In genomic region chr3:144717835-144718234, GRCm38 (mm10) we compare ENCODE assay signal across 9 mouse cellular contexts. TPM values are rescaled to one million over a fixed set of nuclear protein-coding genes. Genes with fewer than 3 reads are reported as not detected.
A peak's percentile ranks its signal among the peaks of the same experiment; 100 is the strongest.
DNase-seq lines count a peak whose midpoint lies in the region; ATAC-seq and TF ChIP-seq lines count a peak whose summit lies in the region.
"Had no signal": no experiment of that assay in that cellular context is flagged by ENCODE, and none has a peak within 500 bp of the region (broad histone marks: within the 10 kb centered on the region; RNA-seq: fewer than 3 reads in every experiment).

No protein-coding gene starts in this region.

- H3K27me3 ChIP-seq in kidney, embryonic 16.5 days (ENCODE audit: insufficient read depth, low read length): no peaks in the 10 kb centered on the region
- H3K27me3 ChIP-seq in heart, postnatal 0 days (ENCODE audit: control insufficient read depth, insufficient read depth, low read length): no peaks in the 10 kb centered on the region

- H3K27ac ChIP-seq in kidney, embryonic 16.5 days (ENCODE audit: low read length): no peak overlapping the region
- peak overlapping the region; percentile 88 for H3K27ac ChIP-seq in brown adipose tissue, adult 24 weeks (replicated peaks; ENCODE audit: low read depth, low read length)
- H3K27ac ChIP-seq in heart, postnatal 0 days (ENCODE audit: low read depth): no peak overlapping the region
- H3K27ac ChIP-seq in macrophage: peak overlapping the region; percentile 99; the same call in 1 of the 2 replicates

- no peak for ATAC-seq in kidney, embryonic 16.5 days (ENCODE audit: low FRiP score, low TSS enrichment)
- no peak for ATAC-seq in heart, postnatal 0 days (ENCODE audit: insufficient read depth, low read depth)

- TF ChIP-seq CTCF in heart, postnatal 0 days (IDR thresholded peaks at IDR 0.05; ENCODE audit: low read depth): no peak

- no peaks in the 10 kb centered on the region for H3K36me3 ChIP-seq in kidney, embryonic 16.5 days (ENCODE audit: insufficient read depth, low read length)
- H3K36me3 ChIP-seq in heart, postnatal 0 days (replicated peaks; ENCODE audit: control insufficient read depth, insufficient read depth, low read length): 0 out of 2 replicates have a peak, but pooled peaks cover 3% of the 10 kb centered on the region
- H3K36me3 ChIP-seq in macrophage (ENCODE audit: inconsistent target): peaks cover 14% of the 10 kb centered on the region; the same call in 1 of the 2 replicates

- peaks cover 36% of the 10 kb centered on the region for H3K4me1 ChIP-seq in kidney, embryonic 16.5 days (ENCODE audit: insufficient read depth, low read length)
- peaks cover 15% of the 10 kb centered on the region; the same call in 1 of the 2 replicates for H3K4me1 ChIP-seq in brown adipose tissue, adult 24 weeks (ENCODE audit: control insufficient read depth, insufficient read depth, insufficient read length, low read length)
- peaks cover 45% of the 10 kb centered on the region for H3K4me1 ChIP-seq in heart, postnatal 0 days (ENCODE audit: control insufficient read depth, insufficient read depth)

- H3K9ac ChIP-seq in kidney, embryonic 16.5 days (replicated peaks; ENCODE audit: low read length): no peak overlapping the region
- 0 out of 2 replicates have a peak overlapping the region, but pooled peaks have one; percentile 34 for H3K9ac ChIP-seq in heart, postnatal 0 days (replicated peaks; ENCODE audit: low read depth, low read length)

- peak overlapping the region; percentile 27 for H3K4me2 ChIP-seq in kidney, embryonic 16.5 days (replicated peaks; ENCODE audit: low read depth, low read length)
- H3K4me2 ChIP-seq in heart, postnatal 0 days (ENCODE audit: low read depth, low read length): peak overlapping the region; percentile 79

- peaks cover 63% of the 10 kb centered on the region for H3K79me2 ChIP-seq in macrophage (ENCODE audit: inconsistent target)

- 85% methylated on average over 6 of the region's 6 CpGs for WGBS in kidney, embryonic 16.5 days
- WGBS in heart, postnatal 0 days: 48% methylated on average over 6 of the region's 6 CpGs
- 96% methylated on average over 6 of the region's 6 CpGs for WGBS in macrophage (ENCODE audit: missing documents)

- no peak for DNase-seq in kidney, postnatal 25 days
- no peak for DNase-seq in heart, postnatal 0 days (ENCODE audit: low spot score)
- DNase-seq in spleen, postnatal 36 days (ENCODE audit: low spot score in 2 of 2): no peak
- DNase-seq in cerebellum, postnatal 36 days: no peak
- DNase-seq in thymus, postnatal 14 days: no peak
- DNase-seq: cerebellum, adult 11-12 months had no signal

- TF ChIP-seq EP300 in heart, postnatal 0 days (IDR thresholded peaks at IDR 0.05; ENCODE audit: low read depth): no peak

- H3K9me3 ChIP-seq in kidney, embryonic 16.5 days (ENCODE audit: low read length): no peaks in the 10 kb centered on the region
- no peaks in the 10 kb centered on the region for H3K9me3 ChIP-seq in heart, postnatal 0 days (replicated peaks; ENCODE audit: control insufficient read depth, low read length)

- 0 out of 2 replicates have a peak overlapping the region, but pooled peaks have one; percentile 5 for H3K4me3 ChIP-seq in kidney, embryonic 16.5 days (ENCODE audit: low read length)
- peak overlapping the region; percentile 55 for H3K4me3 ChIP-seq in brown adipose tissue, adult 24 weeks (ENCODE audit: insufficient read depth, low read depth, low read length)
- peak overlapping the region; percentile 28; the same call in 1 of the 2 replicates for H3K4me3 ChIP-seq in heart, postnatal 0 days (ENCODE audit: low read depth, low read length)
- peak overlapping the region; percentile 84 for H3K4me3 ChIP-seq in macrophage (ENCODE audit: inconsistent target)

RNA-seq across cellular contexts. Expression of gene Sh3glb1, which starts 2.3 kb away (rescaled TPM):
- polyA plus RNA-seq in kidney, embryonic 16.5 days (2015; fragmentation: Nextera tagmentation; extraction: Ambion mirVana): 87.8 and 94.9 TPM in 2 replicates
- 539 and 866 TPM in 2 replicates for polyA plus RNA-seq in brown adipose tissue, adult 24 weeks (2012; ENCODE audit: insufficient read depth, insufficient read length, missing spikeins)
- total RNA-seq in heart, postnatal 0 days (2014; rRNA removed; ENCODE audit: low replicate concordance): 94.8 and 139 TPM in 2 replicates
- 231 and 235 TPM in 2 replicates for polyA plus RNA-seq in heart, postnatal 0 days (2015; fragmentation: Nextera tagmentation; extraction: Ambion mirVana)
- total RNA-seq in macrophage (2018; cell fraction: chromatin; rRNA removed): 100 to 1,000 TPM in 9 of 26 experiments, 10 to 100 TPM in 17; 50.8 to 138 (median 89.0) TPM
- total RNA-seq in macrophage (2018; cell fraction: cytosol; rRNA removed): 100 to 1,000 TPM; 324 to 512 (median 380) TPM
- 100 to 1,000 TPM in 21 of 26 experiments, 10 to 100 TPM in 5; 77.4 to 176 (median 127) TPM for total RNA-seq in macrophage (2018; cell fraction: nucleus; rRNA removed)
- 204 to 482 TPM (median 327 TPM) in 3 replicates for polyA plus RNA-seq in macrophage (2018)

RNA-seq across cellular contexts. Expression of gene Clca3a1, which starts 42.9 kb away (rescaled TPM):
- polyA plus RNA-seq in kidney, embryonic 16.5 days (2015; fragmentation: Nextera tagmentation; extraction: Ambion mirVana): 13.0 and 13.9 TPM in 2 replicates
- not detected in 2 replicates for polyA plus RNA-seq in brown adipose tissue, adult 24 weeks (2012; ENCODE audit: insufficient read depth, insufficient read length, missing spikeins)
- 16.6 and 17.2 TPM in 2 replicates for total RNA-seq in heart, postnatal 0 days (2014; rRNA removed; ENCODE audit: low replicate concordance)
- 11.0 and 11.8 TPM in 2 replicates for polyA plus RNA-seq in heart, postnatal 0 days (2015; fragmentation: Nextera tagmentation; extraction: Ambion mirVana)
- 1 to 10 TPM in 1 of 26 experiments, under 1 TPM in 1, not detected in 24; 0.25 to 2.1 TPM for total RNA-seq in macrophage (2018; cell fraction: chromatin; rRNA removed)
- total RNA-seq in macrophage (2018; cell fraction: cytosol; rRNA removed): under 1 TPM in 3 of 26 experiments, not detected in 23; 0.03 to 0.07 (median 0.05) TPM
- under 1 TPM in 6 of 26 experiments, not detected in 20; 0.15 to 0.39 (median 0.31) TPM for total RNA-seq in macrophage (2018; cell fraction: nucleus; rRNA removed)
- polyA plus RNA-seq in macrophage (2018): not detected in 3 replicates

Comparison
In these comparisons a context has a peak if more than half of its experiments do, and no peak if none do; other contexts are left out.
1. H3K27ac ChIP-seq: peak in brown adipose tissue, adult 24 weeks (single experiment) and macrophage (single experiment); none in kidney, embryonic 16.5 days (single experiment) and heart, postnatal 0 days (single experiment).
2. H3K4me3 ChIP-seq: peak in every context shown above with its lines; median percentile 84 in macrophage; 55 in brown adipose tissue, adult 24 weeks; 28 in heart, postnatal 0 days; 5 in kidney, embryonic 16.5 days.
3. RNA of gene Clca3a1, which starts 42.9 kb away (polyA plus RNA-seq): 13.0 to 13.9 TPM in kidney, embryonic 16.5 days and 11.0 to 11.8 TPM in heart, postnatal 0 days; not detected in brown adipose tissue, adult 24 weeks and not detected in macrophage; every median in the first group is over 10 times any median in the second.